Mouse (Mus musculus) erythroblast, embryonic 14.5 days (primary cell): Measurements from ENCODE around the gene Rabepk.

ENCODE experiments used
- GATA1 ChIP-seq: IDR thresholded peaks from 2 replicates; pipeline ENCODE4 v1.6.1; 2012; ENCODE audit warnings: low read length, inconsistent platforms, mixed read lengths
- TAL1 ChIP-seq: IDR thresholded peaks from 3 replicates; pipeline ENCODE4 v1.6.1; 2012; ENCODE audit warnings: low read length, inconsistent platforms, mixed read lengths

- TF ChIP-seq TAL1 (no peak), GATA1 (no peak)
Measured at GRCm38 (mm10) chr2:34805364-34805950, 5.7 kb upstream of the Rabepk start.
